Mouse (Mus musculus) left cerebral cortex, postnatal 4 days (tissue): ENCODE measurements around the gene Pip4k2b. TPM values are rescaled to one million over a fixed set of nuclear protein-coding genes. Genes with fewer than 3 reads are reported as not detected.

Experiments used
- DNase-seq: peaks from one replicate; pipeline ENCODE4 v3.0.0-alpha.2; 2022
- intact Hi-C: fragments of 180-260 bp; cut with DNase I; formaldehyde crosslinking; loops from one replicate; pipeline ENCODE4 v1.15.1; 2025
- total RNA-seq, 2 experiments: library from RNA; stranded (reverse); gene quantifications; 2 replicates each; pipeline ENCODE4 v1.2.3; 2021

The Pip4k2b gene
- total RNA-seq, 2 experiments from 2014 or later: 180 to 185 TPM

DNA sequence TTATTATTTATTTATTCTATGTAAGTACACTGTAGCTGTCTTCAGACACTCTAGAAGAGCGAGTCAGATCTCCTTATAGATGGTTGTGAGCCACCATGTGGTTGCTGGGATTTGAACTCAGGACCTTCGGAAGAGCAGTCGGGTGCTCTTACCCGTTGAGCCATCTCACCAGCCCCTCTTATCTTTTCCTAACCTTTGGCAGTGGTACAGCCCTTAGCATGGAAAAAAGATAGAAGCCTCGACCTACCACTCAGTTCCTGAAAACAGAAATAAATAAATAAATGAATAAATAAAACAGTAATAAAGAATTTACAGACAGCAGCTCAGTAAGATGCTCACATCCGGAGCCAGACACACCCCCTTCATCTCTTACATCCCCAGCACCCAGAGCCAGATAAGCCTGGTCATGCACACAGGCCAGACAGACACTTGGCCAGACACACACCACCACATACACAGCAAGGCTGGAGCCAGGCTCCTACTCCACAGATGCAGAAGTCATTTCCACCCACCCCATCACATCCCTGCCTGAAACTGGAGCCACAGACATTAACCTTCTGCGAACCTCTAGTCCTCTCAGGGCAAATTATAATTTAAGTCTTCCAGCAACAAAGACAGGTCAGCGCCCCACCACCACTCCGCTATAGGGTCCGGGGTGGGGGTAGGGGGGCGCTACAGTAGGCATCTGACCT lies 47.2 kb downstream of the Pip4k2b start:
- intact Hi-C loops: loop anchor here (5.0 kb wide), 1 partner anchor 35 kb away; the partner anchor contains the start of gene Mllt6
- DNase-seq: no peak

DNA sequence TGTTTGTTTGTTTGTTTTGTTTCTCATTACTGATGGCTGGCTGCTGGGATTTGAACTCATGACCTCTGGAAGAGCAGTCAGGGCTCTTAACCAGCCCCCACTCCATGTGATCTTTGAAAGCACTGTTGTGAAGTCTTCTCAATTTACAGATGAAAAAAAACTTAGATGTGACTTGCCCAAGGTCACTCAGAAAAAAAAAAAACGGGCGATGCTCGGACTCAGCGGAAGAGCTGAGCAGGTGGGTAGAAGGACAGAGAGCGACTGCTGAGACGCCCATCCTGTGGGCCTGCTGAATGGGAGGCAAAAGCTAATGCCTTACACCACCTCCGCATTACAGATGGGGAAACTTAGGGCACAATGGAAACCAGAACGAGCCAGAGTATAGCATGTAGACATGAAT lies 47.8 kb downstream of the Pip4k2b start:
- no peak for DNase-seq
- intact Hi-C loops: loop anchor here (5.0 kb wide), 1 partner anchor 34 kb away; the partner anchor contains the start of gene Mllt6

DNA sequence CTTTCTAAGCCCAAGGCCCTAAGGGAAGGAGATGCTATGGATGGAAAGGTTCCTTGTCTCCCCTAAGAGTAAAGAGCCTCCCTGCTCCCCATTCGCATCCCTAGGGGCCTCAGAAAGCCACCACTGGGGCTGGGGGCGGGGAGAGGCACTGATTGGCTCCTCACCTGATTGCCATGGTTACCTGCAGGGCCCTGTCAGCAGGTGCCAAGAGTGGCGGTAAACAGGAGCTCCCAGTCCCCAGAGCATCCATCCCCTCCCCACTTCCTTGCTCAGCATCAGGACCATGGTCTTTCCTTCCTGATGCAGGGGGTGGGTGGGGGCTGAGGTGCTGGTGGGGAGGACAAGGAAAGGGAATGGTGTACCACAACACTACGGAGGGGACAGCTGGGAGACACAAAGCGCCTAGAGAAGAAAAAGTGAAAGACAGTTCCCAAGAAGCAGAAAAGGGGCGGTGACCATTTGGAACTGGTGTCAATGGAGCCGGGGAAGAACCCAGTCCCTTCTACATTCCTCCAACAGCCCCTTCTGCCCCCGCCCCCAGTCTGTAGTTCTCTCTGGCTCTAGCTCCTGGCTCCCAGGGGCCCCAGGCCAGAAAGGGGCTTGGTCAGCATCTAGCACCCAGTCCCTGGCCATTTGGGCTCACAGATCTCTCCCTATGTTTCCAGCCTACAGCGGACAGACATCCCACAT lies 48.6 kb downstream of the Pip4k2b start:
- intact Hi-C loops: loop anchor here (5.0 kb wide), 1 partner anchor 34 kb away; the partner anchor contains the start of gene Mllt6

DNA sequence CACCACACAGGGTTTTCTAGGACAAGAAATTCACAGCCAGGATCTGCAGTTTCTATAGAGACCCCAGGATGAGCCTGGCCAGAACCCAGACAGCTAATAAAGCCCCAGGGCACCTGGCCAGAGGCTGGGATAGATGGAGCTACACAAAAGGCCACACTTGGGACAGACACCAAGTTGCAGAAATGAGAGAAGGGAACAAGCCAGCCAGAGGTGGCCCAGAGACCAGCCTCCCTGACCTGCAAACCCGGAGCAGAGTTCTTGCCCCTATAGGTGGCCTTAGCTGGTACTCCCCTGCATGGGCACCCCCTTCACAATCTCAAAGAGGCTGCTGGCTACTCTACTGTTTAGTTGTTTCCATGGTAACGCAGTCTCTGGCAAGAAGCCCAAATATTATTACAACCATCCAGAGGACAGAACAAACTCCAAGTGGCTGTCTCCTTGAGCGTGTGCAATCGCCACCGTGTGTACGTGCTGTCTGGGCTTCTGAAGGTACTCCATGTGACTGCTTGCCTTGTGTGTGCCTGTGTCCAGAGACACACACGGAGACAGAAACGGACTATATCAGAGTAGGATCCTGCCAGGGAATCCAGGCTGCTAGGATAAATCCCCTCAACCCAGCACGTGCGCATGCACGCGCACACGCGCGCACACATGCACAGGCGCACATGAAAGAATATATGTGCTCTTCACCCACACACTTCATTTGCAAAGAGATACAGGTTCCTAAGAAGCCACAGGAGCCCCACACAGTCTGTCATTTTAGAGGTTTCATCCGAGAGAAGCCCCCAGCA lies 49.4 kb downstream of the Pip4k2b start:
- peak; percentile 86 for DNase-seq
- intact Hi-C loops: loop anchor here (5.0 kb wide), 1 partner anchor 33 kb away; the partner anchor contains the start of gene Mllt6

More for the DNA sequence above, 48.6 kb downstream of the Pip4k2b start:
- DNase-seq: no peak

DNA sequence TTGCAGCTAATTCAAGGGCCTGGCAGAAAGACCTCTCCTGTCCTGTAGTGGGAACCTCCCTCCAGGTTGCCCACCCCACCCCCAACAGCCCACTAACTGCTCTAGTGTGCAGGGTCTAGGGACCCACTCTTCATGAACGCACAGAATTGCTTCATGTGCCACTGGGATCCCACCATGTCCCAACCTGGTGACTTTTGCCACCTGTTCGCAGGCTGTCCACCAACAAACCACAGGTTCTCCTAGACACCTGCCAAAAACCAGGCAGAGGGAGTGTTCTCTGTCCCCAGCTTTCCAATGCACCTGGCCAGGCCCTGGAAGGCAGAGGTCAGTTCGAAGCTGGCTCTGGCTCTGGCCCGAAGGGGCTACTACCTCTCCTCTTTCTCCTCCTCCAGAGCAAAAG lies 50.1 kb downstream of the Pip4k2b start:
- intact Hi-C loops: no loop called here
- no peak for DNase-seq

DNA sequence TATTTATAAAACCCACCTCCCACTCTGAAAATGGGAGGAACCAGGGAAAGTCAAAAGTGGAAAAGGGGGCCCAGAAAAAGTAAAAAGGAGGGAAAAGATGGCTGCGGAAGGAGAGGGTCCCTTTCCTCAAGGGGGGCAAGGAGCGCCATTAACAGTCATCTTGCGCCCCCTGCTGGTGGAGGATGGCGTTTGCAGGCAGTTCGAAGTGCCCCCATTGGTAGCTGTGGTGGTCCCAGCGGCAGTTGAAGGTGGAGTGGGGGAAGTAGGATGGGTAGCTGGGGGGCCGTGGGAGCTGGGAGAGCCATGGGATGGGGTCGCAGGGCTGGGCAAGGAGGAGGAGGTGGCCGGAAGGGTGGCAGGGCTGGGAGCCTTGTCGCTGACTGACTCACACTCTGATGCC lies 54.6 kb downstream of the Pip4k2b start:
- peak; percentile 83 for DNase-seq
- intact Hi-C loops: loop anchor here (5.0 to 10.0 kb wide), 3 partner anchors 38 to 155 kb away; no protein-coding TSS in a partner anchor

DNA sequence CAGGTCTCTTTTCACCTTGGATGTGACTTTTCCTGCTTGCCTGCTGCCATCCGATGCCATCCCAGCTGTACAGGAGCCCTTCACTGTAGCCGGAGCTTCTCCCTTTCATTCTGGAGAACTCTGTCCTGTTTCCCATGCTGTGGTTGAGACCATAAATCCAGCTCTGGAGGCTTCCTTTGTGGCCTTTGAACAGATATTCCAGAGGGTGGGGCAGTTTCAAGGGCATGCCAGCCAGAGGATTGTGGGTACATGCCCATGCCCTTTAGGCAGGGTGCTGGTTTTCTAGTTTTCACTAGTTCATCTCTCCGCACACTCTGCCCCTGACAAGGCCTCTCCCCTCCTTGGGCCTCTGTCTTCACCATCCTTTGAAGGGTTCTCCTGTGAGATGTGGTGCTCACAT lies 57.4 kb downstream of the Pip4k2b start:
- DNase-seq: no peak
- intact Hi-C loops: loop anchor here (5.0 to 10.0 kb wide), 3 partner anchors 35 to 152 kb away; no protein-coding TSS in a partner anchor

DNA sequence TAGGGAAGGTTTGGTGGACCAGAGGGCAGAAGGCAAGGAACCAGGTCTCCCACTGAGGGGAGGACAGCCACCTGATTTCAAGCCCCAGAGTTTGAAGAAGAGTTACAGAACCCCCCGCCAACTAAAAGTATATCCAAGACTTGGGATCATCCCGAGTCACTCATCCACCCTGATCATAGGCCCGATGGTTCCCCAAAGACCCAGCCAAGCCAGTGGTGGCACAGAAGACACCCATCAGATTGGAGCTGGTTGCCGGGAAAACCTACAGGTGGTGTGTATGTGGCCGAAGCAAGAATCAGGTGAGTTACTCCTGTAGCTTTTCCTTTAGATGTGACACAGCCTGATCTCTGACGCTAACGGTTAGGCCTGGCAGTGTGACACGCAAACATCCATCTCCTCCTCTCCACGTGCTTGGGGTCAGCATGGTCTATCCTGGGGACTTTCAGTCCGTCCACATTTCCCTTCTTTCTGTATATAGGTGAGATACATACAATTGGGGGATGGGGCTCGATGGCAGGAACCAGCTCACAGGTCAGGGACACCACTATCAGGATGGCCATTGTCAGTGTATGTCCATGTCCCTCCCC lies 58.1 kb downstream of the Pip4k2b start:
- intact Hi-C loops: loop anchor here (5.0 to 10.0 kb wide), 3 partner anchors 34 to 152 kb away; no protein-coding TSS in a partner anchor
- no peak for DNase-seq

DNA sequence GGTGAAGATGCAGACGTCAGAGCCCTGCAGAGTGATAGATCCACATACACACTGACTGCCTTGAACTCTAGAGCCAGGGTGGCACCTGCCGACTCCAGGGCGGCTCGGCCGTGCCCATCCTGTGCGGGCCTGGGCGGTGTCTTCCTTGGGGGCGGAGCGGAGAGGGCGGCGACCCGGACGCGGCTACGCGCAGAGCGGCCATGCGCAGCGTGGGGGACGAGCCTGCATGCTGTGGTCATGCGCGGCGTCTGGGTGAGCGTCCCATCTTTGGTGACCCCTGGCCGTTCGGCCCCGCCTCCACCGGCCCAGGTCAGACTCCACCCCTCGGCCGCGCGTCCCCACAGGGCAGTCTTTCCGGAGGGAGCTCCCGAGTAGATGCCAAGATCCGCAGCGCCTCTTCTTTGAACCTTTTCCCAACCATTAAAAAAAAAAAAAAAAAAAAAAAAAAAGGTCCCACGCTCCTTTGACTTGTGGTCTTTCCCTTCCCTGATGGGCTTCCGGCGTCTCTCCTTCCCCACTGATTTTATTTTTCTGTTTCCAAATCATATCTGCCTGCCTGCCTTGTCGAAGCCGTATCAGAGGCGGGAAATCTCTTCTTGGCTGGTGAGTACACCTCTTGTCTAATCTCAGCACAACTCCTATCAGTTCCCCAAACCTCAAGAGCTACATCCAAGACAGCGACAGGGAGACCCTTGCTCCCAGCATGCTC lies 58.7 kb downstream of the Pip4k2b start, which contains the start of gene Cisd3:
Gene Cisd3, plus strand, starts transcription at position 214 of the 709 bp plus-strand sequence.
- peak; percentile 73 for DNase-seq
- intact Hi-C loops: loop anchor here (5.0 to 10.0 kb wide), 3 partner anchors 33 to 151 kb away; no protein-coding TSS in a partner anchor

DNA sequence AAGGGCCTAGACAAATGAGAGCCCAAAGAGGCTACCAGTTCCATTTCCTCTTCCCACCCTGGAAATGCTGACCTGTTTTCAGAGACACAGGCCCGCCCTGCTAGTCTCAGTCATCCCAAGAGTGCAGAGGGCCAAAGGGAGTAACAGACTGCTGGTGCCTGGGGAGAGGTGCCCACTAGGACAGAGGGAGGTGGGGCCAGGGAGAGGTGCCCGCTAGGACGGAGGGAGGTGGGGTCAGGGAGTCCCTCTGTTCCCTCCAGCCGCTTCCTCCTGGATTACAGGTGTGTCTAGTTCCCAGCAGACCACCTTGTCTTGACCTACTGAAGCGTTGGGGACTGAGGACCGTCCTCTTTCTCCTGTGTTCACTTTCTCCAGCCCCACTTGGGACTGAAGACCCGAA lies 59.7 kb downstream of the Pip4k2b start:
- no peak for DNase-seq
- intact Hi-C loops: loop anchor here (5.0 to 10.0 kb wide), 3 partner anchors 32 to 150 kb away; no protein-coding TSS in a partner anchor

DNA sequence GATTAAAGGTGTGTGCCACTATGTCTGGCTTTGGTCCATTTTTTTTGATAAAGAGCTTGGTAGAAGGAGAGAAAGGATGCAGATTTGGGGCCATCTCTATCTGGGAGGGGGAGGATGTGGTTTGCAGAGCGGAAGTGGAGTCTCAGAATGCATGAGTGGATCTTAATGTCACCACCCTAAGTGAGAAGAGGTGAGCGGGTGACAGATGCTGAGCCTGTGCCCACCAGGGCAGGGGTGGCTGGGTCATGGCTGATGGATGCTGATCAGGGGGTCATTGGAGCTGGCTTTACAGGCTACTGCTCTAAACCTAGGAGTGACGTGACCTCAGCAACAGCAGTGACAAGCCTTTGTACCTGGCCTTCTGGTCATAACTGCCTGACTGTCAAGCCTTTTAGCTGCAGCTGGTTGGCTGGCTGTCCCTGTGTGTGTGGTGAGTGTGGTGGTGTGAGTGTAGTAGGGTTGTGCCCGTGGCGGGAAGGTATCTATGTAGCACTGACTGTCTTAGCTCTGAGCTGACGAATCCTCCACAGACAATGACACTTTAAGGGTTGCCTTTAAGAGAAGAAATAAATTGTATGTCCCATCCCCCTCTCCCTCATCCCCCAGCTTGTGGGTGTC lies 60.3 kb downstream of the Pip4k2b start:
- DNase-seq: no peak
- intact Hi-C loops: loop anchor here (10.0 kb wide), 1 partner anchor 149 kb away; no protein-coding TSS in a partner anchor

DNA sequence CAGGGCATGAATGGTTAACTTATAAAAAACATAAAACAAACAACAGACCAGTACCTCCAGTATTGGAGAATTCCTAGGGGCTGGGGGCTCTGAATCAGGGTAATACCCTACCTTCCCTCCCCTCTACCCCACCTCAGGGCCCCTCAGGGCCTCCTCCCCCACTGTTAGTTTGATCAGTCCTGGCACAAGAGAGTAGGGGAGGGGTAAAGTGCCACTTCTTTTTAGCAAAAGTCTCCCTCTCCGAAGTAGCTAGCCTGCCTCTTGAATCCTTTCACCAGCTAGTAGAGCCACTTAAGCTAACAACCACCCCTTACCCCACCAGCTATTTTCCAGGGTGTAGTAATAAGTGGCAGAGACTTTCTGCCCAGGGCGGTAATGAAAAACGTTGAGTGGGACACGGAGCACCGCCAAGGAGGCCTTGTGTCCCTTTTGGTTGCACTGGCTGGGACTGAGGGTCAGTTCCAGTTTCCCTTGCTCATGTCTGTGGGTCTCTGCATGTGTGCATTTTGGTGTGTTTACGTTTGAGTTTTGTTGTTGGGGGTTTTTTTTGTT lies 61.9 kb downstream of the Pip4k2b start:
- no peak for DNase-seq
- intact Hi-C loops: loop anchor here (10.0 kb wide), 1 partner anchor 148 kb away; no protein-coding TSS in a partner anchor

DNA sequence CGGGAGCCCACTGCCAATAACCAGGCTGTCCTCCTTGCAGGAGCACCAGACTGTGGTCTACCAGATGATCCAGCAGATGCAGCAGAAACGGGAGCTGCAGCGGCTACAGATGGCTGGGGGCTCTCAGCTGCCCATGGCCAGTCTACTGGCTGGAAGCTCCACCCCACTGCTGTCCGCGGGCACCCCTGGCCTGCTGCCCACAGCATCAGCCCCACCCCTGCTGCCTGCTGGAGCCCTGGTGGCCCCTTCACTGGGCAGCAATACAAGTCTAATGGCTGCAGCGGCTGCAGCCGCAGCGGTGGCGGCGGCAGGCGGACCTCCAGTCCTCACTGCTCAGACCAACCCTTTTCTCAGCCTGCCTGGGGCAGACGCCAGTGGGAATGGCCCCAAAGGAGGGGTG lies 64.1 kb downstream of the Pip4k2b start:
- DNase-seq: peak; percentile 90
- intact Hi-C loops: loop anchor here (10.0 kb wide), 1 partner anchor 146 kb away; no protein-coding TSS in a partner anchor

DNA sequence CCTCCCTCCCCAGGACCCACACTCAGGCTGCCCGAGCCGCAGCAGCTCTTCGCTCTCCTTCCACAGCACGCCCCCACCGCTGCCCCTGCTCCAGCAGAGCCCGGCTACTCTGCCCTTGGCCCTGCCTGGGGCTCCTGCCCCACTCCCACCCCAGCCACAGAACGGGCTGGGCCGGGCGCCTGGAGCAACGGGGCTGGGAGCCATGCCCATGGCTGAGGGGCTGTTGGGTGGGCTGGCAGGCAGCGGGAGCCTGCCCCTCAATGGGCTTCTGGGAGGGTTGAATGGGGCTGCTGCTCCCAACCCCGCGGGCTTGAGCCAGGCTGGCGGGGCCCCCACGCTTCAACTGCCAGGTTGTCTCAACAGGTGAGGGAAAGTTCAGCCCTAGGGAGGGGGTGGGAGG lies 66.2 kb downstream of the Pip4k2b start:
- intact Hi-C loops: no loop called here
- DNase-seq: no peak

DNA sequence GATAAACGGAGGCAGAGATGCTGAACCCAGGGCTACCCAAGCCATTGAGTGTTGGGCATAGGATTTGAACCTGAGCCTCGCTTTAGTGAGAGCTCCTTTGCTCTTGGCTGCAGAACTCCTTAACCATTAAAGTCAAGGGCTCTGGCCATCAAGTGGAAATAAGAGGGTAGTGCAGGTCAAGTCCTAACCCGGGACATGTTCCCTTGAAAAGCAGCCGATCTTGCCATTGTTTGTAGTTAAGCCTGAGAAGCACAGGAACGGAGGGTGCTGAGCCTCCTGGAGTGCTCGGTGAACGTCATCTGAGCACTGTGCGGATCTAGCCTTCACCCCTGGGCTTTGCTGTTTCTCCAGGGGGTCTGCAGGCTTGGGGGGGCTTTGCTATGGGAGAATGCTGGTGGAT lies 66.7 kb downstream of the Pip4k2b start:
- DNase-seq: no peak
- intact Hi-C loops: no loop called here

DNA sequence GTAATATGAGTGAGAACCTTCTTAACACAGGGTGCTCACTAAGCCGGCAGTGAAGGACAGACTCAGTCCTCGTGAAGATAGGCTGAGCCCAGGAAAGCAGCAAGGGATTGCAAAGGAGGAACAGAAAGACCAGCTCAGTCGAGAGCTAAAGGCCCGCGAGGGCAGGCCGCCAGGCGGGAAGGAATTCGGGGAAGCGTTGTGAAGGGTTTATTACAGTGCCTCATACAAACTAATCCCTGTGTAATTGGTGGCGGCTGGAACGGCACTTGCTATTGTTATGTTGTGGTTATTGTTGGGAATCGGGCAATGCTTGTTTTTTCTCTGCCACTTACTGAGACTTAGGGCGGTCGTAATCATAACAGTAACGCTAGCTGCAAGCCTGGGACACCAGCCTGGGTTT lies 67.1 kb downstream of the Pip4k2b start:
- DNase-seq: no peak
- intact Hi-C loops: no loop called here

DNA sequence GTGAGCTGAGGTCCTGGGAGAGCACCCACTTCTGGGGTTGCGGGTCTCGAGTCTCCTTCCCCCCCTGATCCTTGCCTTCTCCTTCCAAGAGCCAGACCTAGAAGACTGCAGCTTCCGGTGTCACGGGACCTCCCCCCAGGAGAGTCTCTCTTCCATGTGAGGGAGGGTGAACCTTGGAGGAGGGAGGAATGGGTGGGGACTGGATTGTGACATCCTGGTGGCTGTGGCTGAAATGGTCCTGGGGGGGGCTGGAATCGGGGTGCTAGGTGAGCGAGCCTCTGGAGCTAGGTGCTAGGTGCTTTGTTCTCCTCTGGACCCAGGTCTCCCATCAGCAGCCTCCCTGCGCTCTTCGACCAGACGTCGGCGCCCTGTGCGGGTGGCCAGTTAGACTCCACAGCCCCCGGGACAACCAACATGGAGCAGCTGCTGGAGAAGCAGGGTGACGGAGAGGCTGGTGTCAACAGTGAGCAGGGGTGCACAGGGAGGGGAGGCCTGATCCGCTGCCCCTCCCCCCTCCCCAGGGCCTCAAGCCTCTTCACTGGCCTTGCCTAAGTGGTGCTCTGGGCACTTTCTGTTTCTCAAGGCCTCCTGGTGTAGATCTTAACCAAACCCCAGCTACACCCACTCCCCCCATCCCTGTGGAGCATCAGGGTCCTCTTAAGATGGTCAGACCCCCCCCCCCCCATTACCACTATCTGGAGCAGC lies 68.3 kb downstream of the Pip4k2b start:
- intact Hi-C loops: no loop called here
- no peak for DNase-seq

DNA sequence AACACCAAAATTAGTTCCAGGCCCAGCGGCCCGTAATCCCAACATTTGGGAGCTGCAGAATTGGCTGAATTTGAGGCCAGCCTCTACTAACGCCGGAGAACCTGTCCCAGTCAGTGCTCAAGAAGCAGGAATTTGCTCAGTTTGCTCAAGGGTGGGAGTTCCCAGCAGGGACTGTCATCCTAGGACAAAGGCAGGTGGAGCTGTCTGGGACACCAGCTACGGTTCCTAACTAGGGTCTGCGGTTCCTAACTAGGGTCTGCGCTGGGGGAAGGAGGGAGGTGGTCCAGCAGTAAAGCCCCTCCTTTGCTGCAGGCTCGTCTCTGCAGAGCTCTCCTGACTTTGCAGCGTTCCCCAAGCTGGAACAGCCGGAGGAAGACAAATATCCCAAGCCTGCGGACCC lies 71.4 kb downstream of the Pip4k2b start:
- DNase-seq: no peak
- intact Hi-C loops: no loop called here
